Mouse (Mus musculus): Measurements from ENCODE around the gene Spon1. TPM values are rescaled to one million over a fixed set of nuclear protein-coding genes. Genes with fewer than 3 reads are reported as not detected.
A peak's percentile ranks its signal among the peaks of the same experiment; 100 is the strongest.

Gene Spon1
- polyA plus RNA-seq, 1 experiment from 2014 or later = 59.3 TPM

DNA sequence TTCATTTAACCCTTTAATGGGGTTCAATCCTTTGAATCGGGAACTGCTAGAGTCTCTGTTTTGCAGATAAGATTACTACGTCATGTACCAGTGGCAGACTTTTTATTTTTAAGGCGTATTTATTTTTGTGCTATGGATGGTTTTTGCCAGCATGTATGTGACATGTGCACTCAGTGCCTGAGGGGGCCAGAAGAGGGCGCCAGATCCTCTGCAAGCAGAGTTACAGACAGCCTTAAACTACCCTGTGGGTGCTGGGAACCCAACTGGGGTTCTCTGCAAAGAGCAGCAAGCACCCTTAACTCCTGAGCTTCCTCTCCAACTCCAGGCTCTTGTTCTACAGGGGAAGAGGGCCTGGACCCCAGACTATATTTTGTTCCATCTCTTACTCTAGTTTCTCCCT is 23.2 kb upstream of the Spon1 start:
- H3K4me2 ChIP-seq (ENCODE audit: low read depth, low read length) = no peak overlapping the region
- WGBS = 80% methylated on average over 4 of the region's 4 CpGs
- no peaks in the 10 kb centered on the region for H3K4me1 ChIP-seq (ENCODE audit: control insufficient read depth, insufficient read depth, low read length)
- no peak overlapping the region for H3K4me3 ChIP-seq (ENCODE audit: low read length)
- no peak for ATAC-seq (replicated peaks; ENCODE audit: extremely low read depth, insufficient read depth, low FRiP score)
- no peak overlapping the region for H3K27ac ChIP-seq (ENCODE audit: low read length)
- no peaks in the 10 kb centered on the region; the same call in 1 of the 2 replicates for H3K36me3 ChIP-seq (ENCODE audit: control insufficient read depth, insufficient read depth)
- H3K9me3 ChIP-seq (replicated peaks; ENCODE audit: control insufficient read depth, low read length) = peaks cover 5% of the 10 kb centered on the region
- H3K27me3 ChIP-seq (ENCODE audit: control insufficient read depth, insufficient read depth, low read length) = no peaks in the 10 kb centered on the region
- H3K9ac ChIP-seq (ENCODE audit: low read length) = no peak overlapping the region

DNA sequence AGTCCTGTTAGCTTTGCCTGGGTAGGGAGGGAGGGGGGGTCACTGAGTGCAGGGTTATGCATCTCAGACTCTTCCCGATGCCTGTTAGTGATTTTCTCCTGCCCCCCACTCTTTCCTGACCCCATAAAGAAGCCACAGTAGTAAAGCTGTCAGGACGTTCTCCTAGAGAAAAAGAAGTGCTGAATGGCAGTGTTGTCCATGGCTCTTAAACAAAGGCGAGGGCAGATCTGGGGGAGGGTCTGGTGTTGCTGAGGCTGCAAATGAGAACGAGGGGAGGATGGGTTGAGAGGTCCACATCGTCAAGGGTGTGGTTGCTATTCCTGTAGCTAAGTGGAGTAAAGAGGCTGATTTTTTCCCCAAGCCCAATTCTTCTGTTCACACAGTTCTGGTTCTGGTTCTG is 21.8 kb upstream of the Spon1 start:
- Histone ChIP-seq H3K27me3 (ENCODE audit: control insufficient read depth, insufficient read depth, low read length) (no peaks in the 10 kb centered on the region), H3K36me3 (ENCODE audit: control insufficient read depth, insufficient read depth) (no peaks in the 10 kb centered on the region; the same call in 1 of the 2 replicates), H3K4me1 (ENCODE audit: control insufficient read depth, insufficient read depth, low read length) (no peaks in the 10 kb centered on the region), H3K4me2 (ENCODE audit: low read depth, low read length) (no peak overlapping the region), H3K9me3 (replicated peaks; ENCODE audit: control insufficient read depth, low read length) (peaks cover 5% of the 10 kb centered on the region), H3K9ac (ENCODE audit: low read length) (no peak overlapping the region), H3K4me3 (ENCODE audit: low read length) (no peak overlapping the region), H3K27ac (ENCODE audit: low read length) (no peak overlapping the region)
- ATAC-seq (replicated peaks; ENCODE audit: extremely low read depth, insufficient read depth, low FRiP score) = no peak
- 43% methylated on average over 5 of the region's 5 CpGs for WGBS

DNA sequence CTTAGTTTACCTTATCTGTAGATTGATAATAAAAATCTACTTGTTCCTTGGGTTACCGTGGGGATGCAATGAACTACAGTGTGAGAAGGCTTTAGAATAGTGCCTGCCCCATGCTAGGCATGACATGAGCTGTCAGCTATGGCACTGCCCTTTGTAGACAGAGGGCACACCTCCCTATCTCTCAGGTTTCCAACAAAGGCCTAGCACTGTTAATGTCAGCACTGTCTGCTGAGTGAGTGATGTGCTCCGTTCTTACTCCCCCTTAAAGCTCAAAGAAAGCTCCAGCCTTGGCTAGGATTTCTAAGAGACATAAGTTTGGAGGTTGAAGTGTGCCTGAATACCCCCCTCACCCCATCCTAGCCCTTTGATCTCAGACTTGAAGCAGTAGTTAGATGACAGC is 9.2 kb upstream of the Spon1 start:
- ATAC-seq (replicated peaks; ENCODE audit: extremely low read depth, insufficient read depth, low FRiP score) = no peak
- H3K4me3 ChIP-seq (ENCODE audit: low read length) = no peak overlapping the region
- H3K9ac ChIP-seq (ENCODE audit: low read length) = no peak overlapping the region
- no peak overlapping the region for H3K27ac ChIP-seq (ENCODE audit: low read length)
- no peaks in the 10 kb centered on the region for H3K9me3 ChIP-seq (replicated peaks; ENCODE audit: control insufficient read depth, low read length)
- 67% methylated on average over 2 of the region's 2 CpGs for WGBS
- no peaks in the 10 kb centered on the region for H3K4me1 ChIP-seq (ENCODE audit: control insufficient read depth, insufficient read depth, low read length)
- H3K36me3 ChIP-seq (ENCODE audit: control insufficient read depth, insufficient read depth) = no peaks in the 10 kb centered on the region
- H3K4me2 ChIP-seq (ENCODE audit: low read depth, low read length) = no peak overlapping the region
- no peaks in the 10 kb centered on the region for H3K27me3 ChIP-seq (ENCODE audit: control insufficient read depth, insufficient read depth, low read length)

DNA sequence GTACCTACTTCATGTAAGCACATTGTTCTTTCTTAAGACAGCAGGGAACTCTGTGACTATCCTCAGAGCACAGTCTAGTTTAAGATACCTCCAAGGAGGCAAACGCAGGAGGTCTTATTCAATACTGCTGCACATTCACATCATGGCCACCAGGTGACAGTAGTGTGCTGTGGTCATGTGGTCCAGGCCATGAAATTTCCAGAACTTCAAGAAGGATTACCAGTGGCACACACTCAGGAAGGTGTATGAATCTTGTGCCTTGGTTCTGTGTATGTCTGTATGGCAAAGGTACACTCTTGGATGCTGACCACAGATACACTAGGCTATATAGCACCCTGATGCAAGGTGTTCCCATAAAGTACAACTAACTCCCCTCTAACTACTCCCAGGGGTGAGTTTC is 6.6 kb upstream of the Spon1 start:
- Histone ChIP-seq H3K36me3 (ENCODE audit: control insufficient read depth, insufficient read depth) (no peaks in the 10 kb centered on the region), H3K4me2 (ENCODE audit: low read depth, low read length) (no peak overlapping the region), H3K9me3 (replicated peaks; ENCODE audit: control insufficient read depth, low read length) (peaks cover 2% of the 10 kb centered on the region; the same call in 1 of the 2 replicates), H3K4me3 (ENCODE audit: low read length) (no peak overlapping the region), H3K27ac (ENCODE audit: low read length) (no peak overlapping the region), H3K4me1 (ENCODE audit: control insufficient read depth, insufficient read depth, low read length) (no peaks in the 10 kb centered on the region), H3K27me3 (ENCODE audit: control insufficient read depth, insufficient read depth, low read length) (no peaks in the 10 kb centered on the region), H3K9ac (ENCODE audit: low read length) (no peak overlapping the region)
- peak; percentile 37; the same call in 1 of the 2 replicates for ATAC-seq (replicated peaks; ENCODE audit: extremely low read depth, insufficient read depth, low FRiP score)
- WGBS = 7% methylated on average over 1 of the region's 1 CpGs

DNA sequence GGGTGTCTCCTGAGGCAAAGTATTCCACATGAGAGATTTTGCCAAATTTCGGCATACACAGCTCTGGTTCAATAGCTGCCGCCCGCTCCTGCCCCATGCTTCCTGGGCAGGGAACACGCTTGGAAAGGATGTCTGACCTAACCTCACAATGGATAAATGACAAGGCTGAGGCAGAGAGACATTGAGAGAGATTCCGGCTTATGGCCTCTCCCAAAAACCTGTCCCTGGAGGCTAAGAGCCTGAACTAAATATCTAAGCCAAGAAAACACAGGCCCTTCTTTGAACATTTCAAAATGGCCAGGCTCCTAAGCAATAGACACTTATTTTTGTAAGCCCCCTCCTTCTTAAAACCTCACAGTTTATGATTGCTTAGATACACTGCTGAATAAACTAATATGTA is 665 bp upstream of the Spon1 start:
- H3K36me3 ChIP-seq (ENCODE audit: control insufficient read depth, insufficient read depth) = no peaks in the 10 kb centered on the region
- ATAC-seq (replicated peaks; ENCODE audit: extremely low read depth, insufficient read depth, low FRiP score) = no peak
- peaks cover 2% of the 10 kb centered on the region; the same call in 1 of the 2 replicates for H3K9me3 ChIP-seq (replicated peaks; ENCODE audit: control insufficient read depth, low read length)
- no peak overlapping the region for H3K4me2 ChIP-seq (ENCODE audit: low read depth, low read length)
- peaks cover 16% of the 10 kb centered on the region for H3K4me1 ChIP-seq (ENCODE audit: control insufficient read depth, insufficient read depth, low read length)
- no peak overlapping the region; the same call in 1 of the 2 replicates for H3K27ac ChIP-seq (ENCODE audit: low read length)
- H3K4me3 ChIP-seq (ENCODE audit: low read length) = no peak overlapping the region
- no peak overlapping the region for H3K9ac ChIP-seq (ENCODE audit: low read length)
- H3K27me3 ChIP-seq (ENCODE audit: control insufficient read depth, insufficient read depth, low read length) = no peaks in the 10 kb centered on the region
- WGBS = 85% methylated on average over 5 of the region's 5 CpGs

DNA sequence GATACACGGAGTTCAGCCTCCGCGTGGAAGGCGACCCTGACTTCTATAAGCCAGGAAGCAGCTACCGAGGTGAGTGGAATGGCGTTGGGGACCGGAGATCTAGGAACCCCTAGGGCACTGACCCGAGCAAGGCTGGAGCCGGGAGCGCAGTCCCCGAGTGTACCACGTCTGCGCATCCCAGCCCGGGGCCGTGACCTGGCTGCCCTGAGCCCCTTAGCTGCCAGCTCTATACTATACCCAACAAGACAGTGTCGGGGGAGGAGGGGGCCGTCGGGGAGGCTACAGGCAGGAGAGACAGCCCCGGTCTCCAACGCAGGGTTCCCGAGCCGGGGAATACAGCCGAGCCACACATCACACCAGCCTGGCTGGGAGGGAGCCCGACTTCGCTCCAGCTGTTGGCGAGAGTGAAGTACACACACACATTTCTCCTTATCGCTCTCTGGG is 722 bp downstream of the Spon1 start:
- under 1% methylated on average over 27 of the region's 27 CpGs for WGBS

DNA sequence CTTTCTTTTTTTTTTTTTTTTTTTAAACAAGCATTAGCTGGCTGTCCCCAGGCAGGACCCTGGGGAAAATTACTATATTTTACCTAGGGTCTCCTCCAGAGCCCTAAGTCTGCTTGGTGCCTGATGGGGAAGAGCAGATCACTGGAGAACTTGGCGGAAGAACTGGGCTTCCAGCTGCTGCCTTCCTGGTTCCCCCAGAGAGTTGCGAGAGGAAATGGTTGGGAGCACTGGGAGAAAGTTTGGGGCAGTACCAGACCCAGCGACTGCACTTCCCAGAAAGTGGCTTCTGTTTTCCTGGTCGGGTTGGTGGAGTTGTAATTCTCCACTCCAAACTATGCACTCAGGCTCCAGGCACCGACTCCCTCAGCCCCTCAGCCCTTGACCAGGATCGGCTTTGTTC is 1.7 kb downstream of the Spon1 start:
- peaks cover 5% of the 10 kb centered on the region for H3K9me3 ChIP-seq (replicated peaks; ENCODE audit: control insufficient read depth, low read length)
- H3K27me3 ChIP-seq (ENCODE audit: control insufficient read depth, insufficient read depth, low read length) = no peaks in the 10 kb centered on the region
- peak overlapping the region; percentile 28; the same call in 1 of the 2 replicates for H3K27ac ChIP-seq (ENCODE audit: low read length)
- H3K4me3 ChIP-seq (ENCODE audit: low read length) = peak overlapping the region; percentile 69
- no peak for ATAC-seq (replicated peaks; ENCODE audit: extremely low read depth, insufficient read depth, low FRiP score)
- peaks cover 16% of the 10 kb centered on the region for H3K4me1 ChIP-seq (ENCODE audit: control insufficient read depth, insufficient read depth, low read length)
- 27% methylated on average over 6 of the region's 6 CpGs for WGBS
- 0 out of 2 replicates have a peak, but pooled peaks cover 2% of the 10 kb centered on the region for H3K36me3 ChIP-seq (ENCODE audit: control insufficient read depth, insufficient read depth)
- H3K4me2 ChIP-seq (ENCODE audit: low read depth, low read length) = peak overlapping the region; percentile 90
- peak overlapping the region; percentile 82 for H3K9ac ChIP-seq (ENCODE audit: low read length)

More for the DNA sequence above, 722 bp downstream of the Spon1 start:
- peaks cover 16% of the 10 kb centered on the region for H3K4me1 ChIP-seq (ENCODE audit: control insufficient read depth, insufficient read depth, low read length)
- H3K9ac ChIP-seq (ENCODE audit: low read length) = peak overlapping the region; percentile 82
- peak overlapping the region; percentile 75 for H3K27ac ChIP-seq (ENCODE audit: low read length)
- H3K4me2 ChIP-seq (ENCODE audit: low read depth, low read length) = peak overlapping the region; percentile 90
- peaks cover 2% of the 10 kb centered on the region; the same call in 1 of the 2 replicates for H3K9me3 ChIP-seq (replicated peaks; ENCODE audit: control insufficient read depth, low read length)
- H3K36me3 ChIP-seq (ENCODE audit: control insufficient read depth, insufficient read depth) = no peaks in the 10 kb centered on the region
- H3K4me3 ChIP-seq (ENCODE audit: low read length) = peak overlapping the region; percentile 69
- ATAC-seq (replicated peaks; ENCODE audit: extremely low read depth, insufficient read depth, low FRiP score) = peak; percentile 23
- no peaks in the 10 kb centered on the region for H3K27me3 ChIP-seq (ENCODE audit: control insufficient read depth, insufficient read depth, low read length)

DNA sequence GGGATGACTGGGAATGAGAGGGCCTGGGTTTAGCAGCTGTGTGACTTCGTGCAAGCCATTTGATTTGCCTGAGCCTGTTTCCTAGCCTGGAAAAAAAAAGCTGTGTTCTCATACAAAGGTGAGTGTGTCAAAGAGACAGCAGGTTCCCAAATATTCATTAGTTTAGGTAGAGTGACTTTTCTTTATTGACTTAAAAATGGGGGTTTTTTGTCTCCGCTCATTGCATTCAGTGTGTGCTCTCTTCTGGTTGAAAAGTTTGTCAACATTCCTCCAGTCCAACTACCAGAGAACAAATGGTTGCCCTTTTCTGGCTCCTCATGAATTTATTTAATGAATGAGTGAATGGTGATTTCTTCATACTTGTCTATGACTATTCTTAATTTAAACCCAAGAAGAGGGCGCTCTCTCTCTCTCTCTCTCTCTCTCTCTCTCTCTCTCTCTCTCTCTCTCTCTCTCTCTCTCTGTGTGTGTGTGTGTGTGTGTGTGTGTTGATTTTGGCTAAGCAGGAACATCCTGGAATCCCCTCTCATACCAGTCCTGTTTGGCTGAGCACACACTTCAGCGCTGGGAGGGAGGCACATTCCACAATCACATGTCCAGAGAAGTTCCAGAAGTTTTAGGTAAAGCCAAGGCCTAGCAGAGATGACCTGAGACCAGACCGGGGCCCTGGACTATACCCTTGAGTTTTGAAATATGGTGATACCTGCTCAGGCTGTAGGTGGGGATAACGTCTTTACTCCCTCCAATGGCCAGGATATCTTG is 2.6 kb downstream of the Spon1 start:
- peak overlapping the region; percentile 69 for H3K4me3 ChIP-seq (ENCODE audit: low read length)
- ATAC-seq (replicated peaks; ENCODE audit: extremely low read depth, insufficient read depth, low FRiP score) = no peak

DNA sequence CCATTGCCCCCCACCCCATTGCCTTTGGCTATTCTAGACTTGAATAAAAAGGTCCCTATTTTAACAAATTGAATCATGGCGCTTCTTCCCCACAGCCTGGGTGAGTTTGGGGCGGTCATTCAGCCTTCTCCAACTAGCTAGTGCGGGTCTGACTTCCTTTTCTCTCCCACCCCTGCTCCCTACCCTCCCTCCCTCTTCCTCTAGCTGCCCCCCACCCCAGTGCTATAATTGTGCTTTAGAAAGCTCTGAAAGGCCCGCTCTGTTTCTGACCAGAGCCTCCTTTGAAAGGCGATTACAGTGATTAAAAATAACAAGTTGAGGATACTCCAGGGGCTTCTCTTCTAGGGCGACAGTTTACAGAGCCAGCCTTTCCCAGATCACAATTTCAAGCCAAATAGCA is 3.5 kb downstream of the Spon1 start:
- H3K27ac ChIP-seq (ENCODE audit: low read length) = no peak overlapping the region
- no peaks in the 10 kb centered on the region for H3K27me3 ChIP-seq (ENCODE audit: control insufficient read depth, insufficient read depth, low read length)
- H3K9ac ChIP-seq (ENCODE audit: low read length) = no peak overlapping the region
- no peak for ATAC-seq (replicated peaks; ENCODE audit: extremely low read depth, insufficient read depth, low FRiP score)
- H3K36me3 ChIP-seq (ENCODE audit: control insufficient read depth, insufficient read depth) = 0 out of 2 replicates have a peak, but pooled peaks cover 2% of the 10 kb centered on the region
- H3K4me2 ChIP-seq (ENCODE audit: low read depth, low read length) = peak overlapping the region; percentile 24; the same call in 1 of the 2 replicates
- H3K4me3 ChIP-seq (ENCODE audit: low read length) = no peak overlapping the region
- 26% methylated on average over 6 of the region's 6 CpGs for WGBS
- H3K9me3 ChIP-seq (replicated peaks; ENCODE audit: control insufficient read depth, low read length) = peaks cover 3% of the 10 kb centered on the region
- peaks cover 19% of the 10 kb centered on the region for H3K4me1 ChIP-seq (ENCODE audit: control insufficient read depth, insufficient read depth, low read length)

More for the DNA sequence above, 2.6 kb downstream of the Spon1 start:
- H3K9me3 ChIP-seq (replicated peaks; ENCODE audit: control insufficient read depth, low read length) = peaks cover 5% of the 10 kb centered on the region
- H3K27ac ChIP-seq (ENCODE audit: low read length) = peak overlapping the region; percentile 46
- WGBS = 47% methylated on average over 6 of the region's 6 CpGs
- no peaks in the 10 kb centered on the region for H3K27me3 ChIP-seq (ENCODE audit: control insufficient read depth, insufficient read depth, low read length)
- peak overlapping the region; percentile 90 for H3K4me2 ChIP-seq (ENCODE audit: low read depth, low read length)
- H3K9ac ChIP-seq (ENCODE audit: low read length) = no peak overlapping the region
- 0 out of 2 replicates have a peak, but pooled peaks cover 2% of the 10 kb centered on the region for H3K36me3 ChIP-seq (ENCODE audit: control insufficient read depth, insufficient read depth)
- H3K4me1 ChIP-seq (ENCODE audit: control insufficient read depth, insufficient read depth, low read length) = peaks cover 16% of the 10 kb centered on the region
